Comparison of ENCODE assay signal across 10 mouse cellular contexts in the genomic region with DNA sequence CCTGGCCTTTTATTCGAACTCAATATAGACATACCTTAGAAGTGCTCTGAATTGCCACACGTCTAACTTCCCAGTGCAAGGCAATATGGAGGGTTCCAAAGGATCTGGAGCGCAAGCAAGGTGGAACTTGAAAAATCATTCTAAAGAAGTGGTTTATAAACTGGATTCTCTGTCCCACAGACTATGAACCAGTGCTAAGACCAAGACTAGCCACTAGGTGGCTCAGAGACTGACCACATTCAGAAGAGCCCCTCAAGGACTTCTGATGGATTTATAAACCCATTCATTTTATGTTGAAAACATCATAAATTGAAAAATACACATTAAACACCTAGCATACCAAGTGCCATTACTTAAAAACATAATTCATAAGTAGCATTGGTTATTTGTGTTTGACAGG.
A peak's percentile ranks its signal among the peaks of the same experiment; 100 is the strongest.
DNase-seq lines count a peak whose midpoint lies in the region; ATAC-seq and TF ChIP-seq lines count a peak whose summit lies in the region.
"Had no signal": no experiment of that assay in that cellular context is flagged by ENCODE, and none has a peak within 500 bp of the region (broad histone marks: within the 10 kb centered on the region; RNA-seq: fewer than 3 reads in every experiment).

No protein-coding gene starts in this region.

- H3K36me3 ChIP-seq in heart, adult 2 months (ENCODE audit: control insufficient read depth, insufficient read depth, low read length): no peaks in the 10 kb centered on the region
- H3K36me3 ChIP-seq in lung, postnatal 0 days (ENCODE audit: insufficient read depth, low read length): no peaks in the 10 kb centered on the region
- H3K36me3 ChIP-seq: forebrain, embryonic 12.5 days; lung, embryonic 15.5 days had no signal

- TF ChIP-seq EP300 in heart, adult 2 months (IDR thresholded peaks at IDR 0.05; ENCODE audit: insufficient read depth, low read depth, low read length): no peak
- no peak for TF ChIP-seq EP300 in lung, postnatal 0 days (IDR thresholded peaks at IDR 0.05)

- no peaks in the 10 kb centered on the region for H3K79me2 ChIP-seq in heart, adult 2 months (replicated peaks; ENCODE audit: control insufficient read depth, insufficient read depth, low read length)

- WGBS in heart, adult 2 months: 70% methylated on average over 3 of the region's 3 CpGs
- WGBS in lung, postnatal 0 days: 80% methylated on average over 3 of the region's 3 CpGs

- TF ChIP-seq CTCF in heart, adult 2 months (IDR thresholded peaks at IDR 0.05): peak; percentile 43
- TF ChIP-seq CTCF in lung, postnatal 0 days (IDR thresholded peaks at IDR 0.05): peak; percentile 53

- H3K27me3 ChIP-seq in heart, adult 2 months (ENCODE audit: control insufficient read depth, insufficient read depth, low read length): no peaks in the 10 kb centered on the region
- H3K27me3 ChIP-seq in lung, postnatal 0 days (replicated peaks; ENCODE audit: insufficient read depth, low read length): no peaks in the 10 kb centered on the region
- H3K27me3 ChIP-seq: forebrain, embryonic 12.5 days; lung, embryonic 15.5 days had no signal

- no peak for TF ChIP-seq POLR2A in heart, adult 2 months (IDR thresholded peaks at IDR 0.05; ENCODE audit: insufficient read depth, low read depth, low read length)

- intact Hi-C loops in heart, adult 2 months (cut with DNase I): no loop called here

- no peak for DNase-seq in heart, adult 2 months
- no peak for DNase-seq in heart, adult 9 months (ENCODE audit: low spot score in 2 of 2)
- DNase-seq in lung, postnatal 0 days (ENCODE audit: low spot score): peak; percentile 8
- DNase-seq in lung, postnatal 36 days: no peak
- DNase-seq in NIH3T3 (ENCODE audit: low read depth): peak; percentile 3
- peak; percentile 23 for DNase-seq in embryo, embryonic 10.5 days (ENCODE audit: low spot score)
- no peak for DNase-seq in spleen, postnatal 36 days (ENCODE audit: low spot score in 2 of 2)
- DNase-seq in spleen, postnatal 14 days (ENCODE audit: low spot score in 2 of 2): no peak

- H3K4me1 ChIP-seq in heart, adult 2 months (ENCODE audit: control insufficient read depth, insufficient read depth, low read length): no peaks in the 10 kb centered on the region
- no peaks in the 10 kb centered on the region for H3K4me1 ChIP-seq in lung, postnatal 0 days (ENCODE audit: insufficient read depth, low read depth, low read length)
- H3K4me1 ChIP-seq: forebrain, embryonic 12.5 days; lung, embryonic 15.5 days had no signal

- H3K9me3 ChIP-seq in lung, postnatal 0 days (ENCODE audit: low read length): no peaks in the 10 kb centered on the region
- H3K9me3 ChIP-seq: forebrain, embryonic 12.5 days; lung, embryonic 15.5 days had no signal

- no peak overlapping the region for H3K9ac ChIP-seq in heart, adult 2 months (ENCODE audit: low read depth, low read length)
- H3K9ac ChIP-seq in lung, postnatal 0 days (replicated peaks; ENCODE audit: low read depth): no peak overlapping the region
- H3K9ac ChIP-seq: forebrain, embryonic 12.5 days; lung, embryonic 15.5 days had no signal

- ATAC-seq in lung, postnatal 0 days: no peak

- no peak overlapping the region for H3K4me2 ChIP-seq in lung, postnatal 0 days (replicated peaks; ENCODE audit: low read depth, low read length)
- H3K4me2 ChIP-seq: forebrain, embryonic 12.5 days; lung, embryonic 15.5 days had no signal

- no peak overlapping the region for H3K4me3 ChIP-seq in heart, adult 2 months
- H3K4me3 ChIP-seq in lung, postnatal 0 days (ENCODE audit: low read depth, low read length): no peak overlapping the region
- H3K4me3 ChIP-seq: forebrain, embryonic 12.5 days; lung, embryonic 15.5 days had no signal

- no peak overlapping the region for H3K27ac ChIP-seq in heart, adult 2 months
- H3K27ac ChIP-seq in lung, postnatal 0 days (ENCODE audit: low read length): no peak overlapping the region
- H3K27ac ChIP-seq: forebrain, embryonic 12.5 days; lung, embryonic 15.5 days had no signal

Comparison
In these comparisons a context has a peak if more than half of its experiments do, and no peak if none do; other contexts are left out.
1. DNase-seq: peak in lung, postnatal 0 days (single experiment), NIH3T3 (single experiment) and embryo, embryonic 10.5 days (single experiment); none in heart, adult 2 months (0 of 2), heart, adult 9 months (0 of 2), lung, postnatal 36 days (single experiment), spleen, postnatal 36 days (0 of 2) and spleen, postnatal 14 days (0 of 2).